Mouse (Mus musculus): ENCODE results near the gene Rad21l.

Gene Rad21l

DNA sequence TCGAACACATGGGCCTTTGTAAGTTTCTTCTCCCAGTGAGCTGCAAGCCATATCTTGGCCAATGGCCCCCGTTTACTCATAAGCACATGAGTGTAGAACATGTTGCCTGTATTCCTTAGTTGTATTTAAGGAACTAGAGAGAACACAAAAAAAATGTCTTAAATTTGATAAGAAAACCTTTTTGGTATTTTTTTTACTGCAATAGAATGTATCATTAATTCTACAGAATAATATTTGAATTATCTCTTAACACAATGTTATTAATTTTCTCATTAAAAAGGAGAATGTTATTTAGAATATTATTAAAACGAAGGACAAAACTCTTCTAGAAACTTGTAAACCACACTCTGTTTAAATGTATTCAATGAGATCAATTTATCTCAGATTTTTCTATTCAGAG, at the start of gene Rad21l:
Gene Rad21l (minus strand): TSS at position 101 of the 400 bp plus-strand sequence.
- DNase-seq: no peak

- DNase-seq: no peak
Measured at GRCm38 (mm10) chr2:151716318-151717055, 48.2 kb upstream of the Rad21l start.

- no peak for DNase-seq
Measured at GRCm38 (mm10) chr2:151715526-151715925, 47.2 kb upstream of the Rad21l start.

DNA sequence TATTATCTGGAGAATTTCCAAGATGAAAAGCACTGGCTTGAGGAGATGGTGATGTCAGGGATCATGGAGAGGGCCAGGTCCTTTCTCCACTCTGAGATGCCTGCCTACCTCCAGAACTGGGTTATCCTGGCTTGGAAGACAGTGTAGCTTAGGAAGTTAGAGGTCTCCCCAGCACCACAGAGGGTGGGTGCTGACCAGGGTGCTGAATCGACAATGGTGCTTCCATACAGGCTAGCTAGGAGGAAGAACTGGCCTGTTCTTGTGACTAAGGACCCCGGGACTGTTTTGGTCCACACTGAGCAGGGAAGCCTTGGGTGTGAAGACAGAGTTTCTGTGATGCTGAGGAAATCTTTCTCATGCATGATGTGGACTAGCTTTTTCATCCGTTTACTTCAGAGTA, 44.3 kb upstream of the Rad21l start:
- DNase-seq: peak in 1 of 2 experiments; percentile 12

- no peak for DNase-seq
Measured at GRCm38 (mm10) chr2:151702851-151703190, 34.5 kb upstream of the Rad21l start.

- peak; percentile 15 for DNase-seq
Measured at GRCm38 (mm10) chr2:151702146-151702850, 34.0 kb upstream of the Rad21l start.

DNA sequence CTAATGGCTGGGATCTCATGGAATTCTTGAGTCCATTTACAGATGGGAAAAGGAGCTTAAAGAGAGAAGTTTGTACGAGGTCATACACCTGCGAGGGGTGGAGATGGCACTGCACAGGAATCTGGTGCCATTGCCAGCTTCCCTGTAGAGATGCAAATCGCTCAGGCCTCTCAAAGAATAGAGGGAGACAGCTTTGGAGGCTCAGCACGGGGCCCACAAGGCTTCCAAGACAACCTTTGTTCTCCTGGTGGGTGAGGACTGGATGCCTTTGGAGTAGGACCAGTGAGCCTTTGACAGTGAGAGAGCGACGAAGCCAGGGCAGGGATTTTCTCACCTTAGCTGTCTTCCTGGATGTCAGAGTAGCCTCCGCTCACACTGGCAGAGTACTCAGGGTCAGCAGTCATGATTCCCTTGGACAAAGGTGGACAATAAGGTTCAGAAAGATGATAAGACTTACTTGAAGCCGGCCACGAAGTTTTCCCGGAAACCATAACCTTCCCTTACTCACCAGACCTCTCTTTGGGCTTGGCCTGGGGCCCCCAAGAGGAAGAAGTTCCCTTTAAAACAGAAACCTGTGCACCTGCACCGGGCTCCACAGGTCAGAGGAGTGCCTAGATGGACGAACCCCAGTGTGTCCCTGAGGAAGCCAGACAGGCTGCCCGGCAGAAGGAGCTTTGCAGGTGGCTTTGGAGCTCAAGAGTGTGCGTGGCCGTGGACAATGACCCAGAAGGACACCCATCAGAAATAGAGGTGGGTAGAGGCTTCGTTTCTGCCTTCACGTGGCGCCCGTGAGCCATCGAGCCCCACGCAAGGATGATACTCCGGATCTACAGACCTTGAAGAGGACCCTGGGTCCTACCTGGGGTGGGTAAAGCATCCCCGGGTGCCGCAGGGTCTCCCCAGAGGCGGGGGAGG, 33.2 kb upstream of the Rad21l start, which contains the start of gene Tmem74b:
Gene Tmem74b (plus strand): TSS at position 778 of the 915 bp plus-strand sequence.
- DNase-seq: no peak

GRCm38 (mm10) chr2:151682976-151683375, 14.6 kb upstream of the Rad21l start:
- DNase-seq: no peak

DNA sequence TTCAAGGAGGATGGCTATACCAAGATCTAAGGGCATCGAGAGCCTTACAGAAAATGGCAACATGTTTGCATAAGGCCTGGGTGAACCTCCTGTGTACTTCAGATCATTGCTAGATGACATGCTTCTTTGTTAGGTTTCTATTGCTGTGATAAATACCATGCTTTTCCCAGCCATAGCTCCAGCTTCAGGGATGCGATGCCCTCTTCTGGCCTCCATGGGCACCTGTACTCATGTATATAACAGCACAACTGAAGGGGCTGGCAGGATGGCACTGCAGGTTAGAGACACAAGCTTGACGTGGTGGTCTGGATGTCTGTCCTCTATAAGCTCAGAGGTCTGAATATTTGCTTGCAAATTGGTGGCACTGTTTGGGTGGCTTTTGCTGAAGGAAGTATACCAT, 14.0 kb upstream of the Rad21l start:
- DNase-seq: peak in 1 of 2 experiments; percentile 24

GRCm38 (mm10) chr2:151676234-151676633, 7.9 kb upstream of the Rad21l start:
- no peak for DNase-seq

DNA sequence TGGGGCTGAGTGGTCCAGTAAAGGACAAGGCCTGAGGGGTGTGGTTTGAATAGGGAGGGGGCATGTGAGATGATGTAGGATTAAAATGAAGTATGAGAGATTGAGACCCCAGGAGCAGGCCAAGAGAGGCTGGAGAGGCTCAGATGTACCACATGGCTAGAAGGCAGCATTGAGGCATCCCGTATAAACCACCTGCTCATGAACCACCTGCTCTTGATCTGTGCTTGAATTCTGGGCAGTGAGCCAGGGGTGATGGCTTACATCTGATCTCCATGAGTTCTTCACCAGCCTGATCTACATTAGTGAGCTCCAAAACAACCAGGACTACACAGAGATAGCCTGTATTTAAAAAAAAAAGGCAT, 2.6 kb upstream of the Rad21l start:
- DNase-seq: no peak

DNA sequence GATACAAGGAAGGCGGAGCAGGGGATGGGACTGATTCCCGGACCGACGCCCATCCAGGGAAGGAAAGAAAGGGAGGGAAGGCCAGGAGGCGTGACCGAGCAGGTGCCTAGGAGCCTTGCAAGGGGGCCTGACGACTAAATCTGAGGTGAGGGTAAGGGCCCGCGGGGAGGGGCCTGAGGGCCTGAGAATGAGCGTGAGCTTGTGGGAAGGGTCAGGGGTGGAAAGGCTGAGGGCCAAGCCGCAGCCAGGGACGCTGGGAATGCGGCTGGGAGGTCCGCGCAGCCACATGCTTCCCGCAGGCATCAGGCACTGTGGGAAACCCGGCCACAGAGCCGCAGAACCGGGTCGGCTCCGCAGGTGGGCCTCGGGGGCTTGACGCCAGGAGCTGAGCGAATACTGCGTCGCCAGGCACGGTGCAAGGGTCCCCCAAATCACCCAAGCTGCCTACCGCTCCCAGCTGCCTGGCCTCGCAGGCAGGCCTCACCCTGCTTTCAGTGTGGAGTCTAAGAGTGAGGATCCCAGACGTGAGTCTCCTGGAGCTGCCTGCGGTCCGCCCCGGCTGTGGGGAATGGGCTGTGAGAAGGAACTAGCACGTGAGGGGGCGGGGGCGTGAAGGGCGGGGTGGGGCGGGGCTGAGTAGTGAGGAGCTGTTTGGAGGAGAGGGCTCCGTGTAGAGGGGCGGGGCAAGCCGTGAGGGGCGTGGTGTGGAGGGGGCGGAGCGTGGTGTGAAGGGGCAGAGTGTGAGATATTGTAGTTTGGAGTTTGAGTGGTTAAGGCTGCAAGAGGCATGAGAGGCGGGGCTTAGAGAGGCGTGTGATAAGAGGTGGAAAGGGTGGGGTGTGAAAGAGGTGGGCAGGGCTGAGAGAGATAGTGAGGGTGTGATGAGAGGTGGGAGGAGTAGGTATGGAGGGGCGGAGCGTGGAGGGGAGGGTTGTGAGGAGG, 2.0 kb upstream of the Rad21l start:
- DNase-seq: peak in 1 of 2 experiments; percentile 10

GRCm38 (mm10) chr2:151652053-151652452, 16.3 kb downstream of the Rad21l start:
- no peak for DNase-seq

GRCm38 (mm10) chr2:151636015-151636402, 32.3 kb downstream of the Rad21l start:
- DNase-seq: no peak

DNA sequence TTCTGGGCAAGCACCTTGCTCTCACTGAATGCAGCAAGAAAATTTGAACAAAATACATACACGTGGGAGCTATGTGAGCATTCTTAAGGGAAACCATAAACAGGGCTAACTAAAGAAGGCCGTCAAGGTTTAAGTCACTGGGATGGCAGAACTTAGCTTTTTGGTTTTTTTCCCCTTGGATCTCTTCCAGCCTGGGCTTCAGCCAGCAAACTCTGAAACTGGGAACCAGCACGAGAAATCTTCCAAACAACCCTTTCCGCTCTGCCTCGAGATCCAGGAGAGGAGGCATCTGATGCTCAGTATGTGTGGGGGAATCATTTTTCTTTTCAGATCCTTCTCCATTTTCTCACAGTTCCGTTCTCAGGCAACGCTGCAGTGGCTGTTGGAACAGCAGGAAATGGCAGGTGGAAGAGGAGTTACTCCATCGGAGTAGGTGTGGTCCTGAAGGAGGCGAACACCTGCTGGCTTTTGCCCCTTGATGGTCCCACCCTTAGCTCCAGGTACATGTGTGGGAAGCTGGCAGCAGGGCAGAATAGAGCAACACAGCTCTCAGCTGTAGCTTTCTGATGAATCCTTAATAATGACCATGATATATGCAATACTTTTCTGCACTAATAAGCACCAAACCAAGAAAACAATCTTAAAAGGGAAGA, 32.8 kb downstream of the Rad21l start:
- no peak for DNase-seq

GRCm38 (mm10) chr2:151634903-151635302, 33.4 kb downstream of the Rad21l start:
- DNase-seq: no peak

DNA sequence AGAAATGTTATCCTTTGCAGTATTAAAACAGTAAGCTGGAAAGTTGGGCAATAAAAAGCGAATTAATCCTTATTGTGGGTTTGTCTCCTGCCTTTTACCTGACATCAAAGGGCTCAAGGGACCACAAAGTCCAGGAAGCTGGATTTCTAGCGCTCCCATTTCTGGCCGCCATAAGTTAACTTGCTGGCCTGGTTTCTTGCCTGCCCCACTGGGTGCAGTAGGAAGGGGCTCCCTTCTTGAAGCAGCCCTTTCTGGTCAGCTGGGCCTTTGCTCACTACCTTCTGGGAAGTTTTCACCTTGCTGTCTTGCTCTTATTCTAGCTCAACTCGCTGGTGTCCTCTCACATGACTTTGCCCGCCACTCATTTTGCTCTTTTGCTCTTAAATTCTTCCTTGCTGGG, 35.4 kb downstream of the Rad21l start:
- no peak for DNase-seq

DNA sequence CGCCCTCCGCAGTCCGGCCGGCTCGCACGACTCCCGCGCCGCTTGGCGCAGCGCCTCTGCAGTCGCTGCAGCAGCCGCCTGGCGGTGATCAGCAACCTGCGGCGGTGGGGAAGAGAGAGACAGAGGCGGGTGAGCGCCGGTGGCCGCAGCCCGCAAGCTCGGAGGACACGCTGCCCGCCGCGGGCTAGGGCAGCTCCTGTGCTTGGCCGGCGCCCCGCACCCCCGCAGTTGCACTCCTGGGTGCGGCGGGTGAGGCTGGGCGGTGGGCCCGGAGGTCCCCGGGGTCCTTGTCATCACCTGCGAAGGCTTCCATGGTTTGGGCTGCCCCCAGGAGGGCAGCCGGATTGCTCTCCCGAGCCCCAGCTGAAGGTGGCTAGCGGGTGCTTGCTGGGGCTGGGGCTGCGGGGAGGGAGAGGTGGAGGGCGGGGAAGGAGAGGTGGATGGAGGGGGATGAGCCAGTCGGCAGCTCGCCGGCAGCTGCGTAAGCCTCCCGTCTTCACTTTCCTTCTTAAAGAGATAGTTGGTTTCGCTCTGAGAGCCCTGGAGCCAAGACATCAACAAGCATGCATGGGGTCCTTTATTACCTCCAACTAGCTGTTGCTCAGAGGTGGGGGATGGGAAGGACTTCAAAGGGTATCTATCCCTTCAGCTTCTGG, 36.0 kb downstream of the Rad21l start, which contains the start of gene Snph:
Gene Snph (minus strand): TSS at position 435 of the 656 bp plus-strand sequence.
- peak; percentile 52 to 69 for DNase-seq

GRCm38 (mm10) chr2:151631406-151632158, 36.8 kb downstream of the Rad21l start:
- no peak for DNase-seq

- DNase-seq: no peak
Measured at GRCm38 (mm10) chr2:151629310-151629709, 39.0 kb downstream of the Rad21l start.

All from thymus, postnatal 36 days (tissue).